Mouse (Mus musculus) kidney, adult 8-10 months (tissue): ENCODE results near the gene Tpbgl.

Experiments used
- DNase-seq, 2 experiments: peaks; one replicate each; pipeline ENCODE4 v3.0.0; 2022

The Tpbgl gene

GRCm38 (mm10) chr7:99641245-99641644 is 14.3 kb upstream of the Tpbgl start:
- DNase-seq = no peak

- DNase-seq = no peak
These were observed 7.2 kb upstream of the Tpbgl start for GRCm38 (mm10) chr7:99633966-99634665.

- DNase-seq = no peak
These were observed 5.4 kb upstream of the Tpbgl start for GRCm38 (mm10) chr7:99632286-99632685.

GRCm38 (mm10) chr7:99627366-99627765 is 463 bp upstream of the Tpbgl start:
- no peak for DNase-seq

GRCm38 (mm10) chr7:99625722-99626375 is 1.1 kb downstream of the Tpbgl start:
- peak; percentile 77 to 79 for DNase-seq

- peak; percentile 15 to 22 for DNase-seq
These were observed 8.0 kb downstream of the Tpbgl start for GRCm38 (mm10) chr7:99618860-99619259.

GRCm38 (mm10) chr7:99618264-99618663 is 8.6 kb downstream of the Tpbgl start:
- DNase-seq = no peak

- no peak for DNase-seq
These were observed 19.3 kb downstream of the Tpbgl start for GRCm38 (mm10) chr7:99607632-99608031.

- DNase-seq = no peak
These were observed 20.1 kb downstream of the Tpbgl start for GRCm38 (mm10) chr7:99606766-99607165.

GRCm38 (mm10) chr7:99606303-99606702 is 20.6 kb downstream of the Tpbgl start:
- no peak for DNase-seq

- DNase-seq = no peak
These were observed 21.8 kb downstream of the Tpbgl start for GRCm38 (mm10) chr7:99605058-99605457.

- no peak for DNase-seq
These were observed 22.8 kb downstream of the Tpbgl start for GRCm38 (mm10) chr7:99603875-99604662.

- DNase-seq = no peak
These were observed 28.2 kb downstream of the Tpbgl start for GRCm38 (mm10) chr7:99598722-99599121.

- DNase-seq = no peak
These were observed 32.8 kb downstream of the Tpbgl start for GRCm38 (mm10) chr7:99593868-99594803.

GRCm38 (mm10) chr7:99592669-99593068 is 34.2 kb downstream of the Tpbgl start:
- no peak for DNase-seq

- no peak for DNase-seq
These were observed 36.3 kb downstream of the Tpbgl start for GRCm38 (mm10) chr7:99590646-99591045.

GRCm38 (mm10) chr7:99590064-99590463 is 36.8 kb downstream of the Tpbgl start:
- peak; percentile 35 to 75 for DNase-seq

GRCm38 (mm10) chr7:99585976-99586375 is 40.9 kb downstream of the Tpbgl start:
- DNase-seq = no peak

GRCm38 (mm10) chr7:99583625-99584024 is 43.3 kb downstream of the Tpbgl start:
- no peak for DNase-seq

- peak; percentile 25 to 51 for DNase-seq
These were observed 44.0 kb downstream of the Tpbgl start for GRCm38 (mm10) chr7:99582867-99583266.

GRCm38 (mm10) chr7:99582306-99582705 is 44.6 kb downstream of the Tpbgl start:
- DNase-seq = no peak

GRCm38 (mm10) chr7:99580247-99580646 is 46.7 kb downstream of the Tpbgl start:
- DNase-seq = no peak
